Mouse (Mus musculus) liver, embryonic 16.5 days (tissue): ENCODE data around the gene Mylpf. TPM values are rescaled to one million over a fixed set of nuclear protein-coding genes. Genes with fewer than 3 reads are reported as not detected.
"Not testable (repeated sequence)": the region's sequence is repeated elsewhere in the genome, so short reads cannot be mapped to it uniquely, and the experiment has no call there.

ENCODE experiments used
- ATAC-seq: fragments of 200-750 bp; cut with Nextera tagmentation; 2 replicates; pipeline ENCODE4 v1.8.0; 2017; ENCODE audit warnings: low read depth, mild to moderate bottlenecking, moderate number of reproducible peaks, moderate library complexity
- H3K27ac ChIP-seq: fragments of 300-500 bp; sonication (generic); 2 replicates; pipeline ENCODE4 v1.5.1; 2014; ENCODE audit warnings: mild to moderate bottlenecking, low read length
- H3K27me3 ChIP-seq: fragments of 300-500 bp; sonication (generic); 2 replicates; pipeline ENCODE4 v1.6.1; 2014; ENCODE audit warnings: low read depth, low read length, mixed read lengths; ENCODE audit not compliant: control insufficient read depth, insufficient read depth
- H3K36me3 ChIP-seq: fragments of 300-500 bp; sonication (generic); 2 replicates; pipeline ENCODE4 v1.6.1; 2014; ENCODE audit warnings: mild to moderate bottlenecking; ENCODE audit not compliant: control insufficient read depth, insufficient read depth
- H3K4me1 ChIP-seq: fragments of 300-500 bp; sonication (generic); 2 replicates; pipeline ENCODE4 v1.6.1; 2014; ENCODE audit warnings: low read depth, low read length, mixed read lengths; ENCODE audit not compliant: control insufficient read depth
- H3K4me2 ChIP-seq: fragments of 300-500 bp; sonication (generic); 2 replicates; pipeline ENCODE4 v1.6.1; 2014; ENCODE audit warnings: low read depth, low read length, mixed read lengths
- H3K4me3 ChIP-seq: fragments of 300-500 bp; sonication (generic); 2 replicates; pipeline ENCODE4 v1.5.1; 2014; ENCODE audit warnings: low read depth, mild to moderate bottlenecking, low read length
- H3K9ac ChIP-seq: fragments of 300-500 bp; sonication (generic); 2 replicates; pipeline ENCODE4 v1.6.1; 2014; ENCODE audit warnings: low read depth, low read length
- H3K9me3 ChIP-seq: fragments of 300-500 bp; sonication (generic); replicated peaks from 2 replicates; pipeline ENCODE4 v1.6.1; 2016; ENCODE audit warnings: low read length; ENCODE audit not compliant: control insufficient read depth
- WGBS: fragments of 180-500 bp; shearing (Covaris S2); extraction: QIAGEN DNeasy Blood & Tissue Kit; methylation state at CpG from one replicate; pipeline ENCODE4 v1.1.7; 2014; ENCODE audit not compliant: insufficient replicate concordance; 5-methylcytosine and 5-hydroxymethylcytosine counted together
- polyA plus RNA-seq: library from polyadenylated mRNA; unstranded; fragments of >200 nt; fragmentation: Nextera tagmentation; extraction: Ambion mirVana; gene quantifications from 2 replicates; pipeline ENCODE4 v1.2.1, GENCODE M21; 2015

Gene Mylpf
- polyA plus RNA-seq: 61.0 and 92.3 TPM in 2 replicates

DNA sequence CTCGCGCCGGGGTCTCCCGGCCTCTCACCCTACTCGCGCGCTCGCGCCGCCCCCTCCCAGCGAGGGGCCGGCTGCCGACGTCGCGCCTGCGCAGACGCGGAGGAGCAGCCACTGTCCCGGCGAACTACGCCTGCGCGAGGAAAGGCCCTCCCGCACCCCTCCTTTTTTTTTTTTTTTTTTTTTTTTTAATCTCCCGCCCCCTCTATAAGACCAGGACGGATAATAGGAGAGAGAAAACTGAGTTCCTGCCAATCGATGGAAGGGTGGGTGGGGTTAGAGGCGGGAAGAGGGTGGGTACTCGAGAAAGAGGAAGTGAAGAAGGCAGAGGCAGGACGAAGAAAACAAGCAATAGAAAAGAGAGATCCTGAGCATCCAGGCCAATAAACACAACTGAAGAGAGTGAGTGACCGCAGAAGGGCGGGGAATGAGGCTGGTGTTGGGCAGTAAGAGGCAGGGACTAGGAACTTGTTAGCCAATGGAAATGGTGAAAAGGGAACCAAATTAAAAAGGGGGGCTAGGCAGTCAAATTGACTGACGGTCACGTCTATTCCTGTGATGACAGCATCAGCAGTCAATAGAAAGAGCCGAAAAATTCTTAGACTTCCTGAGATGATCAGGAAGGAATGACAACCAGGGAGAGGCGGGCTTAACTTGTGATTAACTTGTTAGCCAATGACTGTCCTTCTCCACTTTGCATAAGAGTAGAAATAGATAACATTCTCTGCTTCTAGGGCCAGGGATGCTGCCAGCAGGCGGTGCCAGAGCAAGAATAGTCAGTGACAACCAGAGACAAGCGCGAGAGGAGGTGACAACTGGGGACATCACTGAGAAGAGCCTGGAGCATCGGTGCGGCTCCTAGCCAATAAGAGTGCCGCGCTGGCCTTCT, at the start of gene Mylpf:
Gene Mylpf, plus strand, starts transcription at position 338 of the 886 bp plus-strand sequence.
- no peaks in the 10 kb centered on the region for H3K27me3 ChIP-seq
- peaks cover 35% of the 10 kb centered on the region for H3K4me1 ChIP-seq
- H3K4me2 ChIP-seq: peak within 1 kb of the TSS; percentile 69
- H3K9ac ChIP-seq: peak within 1 kb of the TSS; percentile 97
- H3K9me3 ChIP-seq: no peaks in the 10 kb centered on the region
- H3K27ac ChIP-seq: peak within 1 kb of the TSS; percentile 99
- H3K36me3 ChIP-seq: peaks cover 5% of the 10 kb centered on the region
- ATAC-seq: peak; percentile 85
- WGBS: under 1% methylated on average over 37 of the region's 44 CpGs
- peak within 1 kb of the TSS; percentile 85 for H3K4me3 ChIP-seq

DNA sequence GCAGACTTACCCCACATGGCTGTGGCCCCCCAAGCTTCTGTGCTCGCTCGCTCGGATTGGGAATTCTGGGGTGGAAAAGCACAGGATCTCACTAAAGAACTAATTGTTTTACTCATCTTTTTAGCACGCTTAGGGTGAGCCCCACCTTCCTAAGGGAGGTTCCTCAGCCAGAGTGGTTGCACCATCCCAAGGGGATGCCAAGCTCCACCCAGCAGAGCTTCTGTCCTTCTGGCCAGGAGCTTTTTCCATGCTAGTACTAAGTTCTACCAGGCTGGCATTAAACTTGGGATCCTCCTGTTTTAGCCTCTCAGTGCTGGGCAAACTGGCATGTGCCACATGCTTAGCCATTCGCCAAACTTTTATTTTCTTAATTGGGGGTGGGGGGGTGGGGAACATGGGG, 46.1 kb upstream of the Mylpf start:
- H3K27me3 ChIP-seq: no peaks in the 10 kb centered on the region
- H3K9me3 ChIP-seq: no peaks in the 10 kb centered on the region
- H3K4me3 ChIP-seq: no peak overlapping the region
- WGBS: 68% methylated on average over 5 of the region's 5 CpGs
- H3K4me1 ChIP-seq: peaks cover 2% of the 10 kb centered on the region
- no peak overlapping the region for H3K9ac ChIP-seq
- no peaks in the 10 kb centered on the region for H3K36me3 ChIP-seq
- no peak for ATAC-seq
- H3K4me2 ChIP-seq: no peak overlapping the region
- no peak overlapping the region for H3K27ac ChIP-seq

DNA sequence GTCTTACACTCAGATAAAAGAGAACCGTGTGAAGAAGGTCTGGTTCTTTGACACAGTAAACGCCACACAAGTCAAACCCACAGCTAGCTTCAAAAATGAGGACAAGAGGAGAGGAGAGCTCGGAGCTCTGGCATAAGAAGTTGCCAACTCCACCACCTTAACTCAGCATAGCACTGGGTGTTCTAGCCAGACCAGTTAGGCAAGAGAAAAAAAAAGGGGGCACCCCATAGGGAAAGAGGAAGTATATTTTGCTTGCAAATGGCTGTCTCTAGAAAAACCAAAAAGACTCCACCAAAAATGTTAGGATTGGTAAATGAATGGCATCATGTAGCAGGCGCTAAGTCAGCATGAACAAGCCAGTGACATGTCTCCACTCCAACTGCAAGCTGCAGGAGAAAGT, 44.7 kb upstream of the Mylpf start:
- H3K4me2 ChIP-seq: no peak overlapping the region
- H3K27ac ChIP-seq: no peak overlapping the region
- no peak overlapping the region for H3K9ac ChIP-seq
- WGBS: 68% methylated on average over 4 of the region's 4 CpGs
- H3K9me3 ChIP-seq: no peaks in the 10 kb centered on the region
- no peaks in the 10 kb centered on the region; the same call in none of the 2 replicates for H3K4me1 ChIP-seq
- no peak overlapping the region for H3K4me3 ChIP-seq
- H3K36me3 ChIP-seq: no peaks in the 10 kb centered on the region
- H3K27me3 ChIP-seq: no peaks in the 10 kb centered on the region
- ATAC-seq: no peak

DNA sequence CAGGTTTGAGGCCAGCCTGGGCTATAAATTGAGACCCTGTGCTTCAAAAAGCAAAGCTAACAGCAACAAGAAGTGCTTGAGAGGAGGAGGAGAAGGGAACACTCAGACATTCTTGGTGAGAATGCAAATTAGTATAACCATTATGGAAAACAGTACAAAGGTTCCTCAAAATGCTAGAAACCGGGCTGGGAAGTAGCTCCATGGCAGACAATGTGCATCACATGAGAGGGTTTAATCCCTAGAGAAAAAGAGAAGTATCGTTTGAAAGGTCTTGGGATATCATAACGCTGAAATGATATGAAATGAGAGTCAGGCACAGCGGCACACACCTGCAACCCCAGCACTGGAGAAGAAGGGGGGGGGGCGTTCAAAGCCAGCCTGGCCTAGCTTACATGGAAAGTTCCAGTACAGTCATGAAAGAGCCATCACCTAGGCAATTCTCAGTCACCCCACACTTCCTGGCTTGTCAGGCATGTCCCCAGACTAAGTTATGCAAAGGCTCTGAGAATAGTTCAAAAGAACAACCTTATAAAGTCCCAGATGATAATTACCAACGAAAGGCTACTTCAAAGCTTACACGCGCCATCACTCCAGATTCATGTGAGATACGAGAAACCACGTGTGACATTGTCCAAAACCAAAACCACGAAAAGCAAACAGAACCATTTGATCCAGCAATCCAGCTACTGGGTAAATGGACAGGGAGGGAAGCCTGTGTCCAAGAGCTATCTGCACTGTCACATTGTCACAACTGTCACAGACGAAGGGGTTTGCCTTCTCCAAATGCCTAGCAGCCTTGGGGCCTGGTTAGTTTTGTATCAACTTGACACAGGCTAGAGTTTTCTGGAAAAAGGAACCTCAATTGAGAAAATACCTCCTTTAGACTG, 42.8 kb upstream of the Mylpf start:
- H3K27me3 ChIP-seq: no peaks in the 10 kb centered on the region
- no peak overlapping the region for H3K9ac ChIP-seq
- H3K9me3 ChIP-seq: no peaks in the 10 kb centered on the region
- no peak overlapping the region for H3K4me2 ChIP-seq
- ATAC-seq: no peak
- no peaks in the 10 kb centered on the region for H3K36me3 ChIP-seq
- no peaks in the 10 kb centered on the region; the same call in none of the 2 replicates for H3K4me1 ChIP-seq
- H3K4me3 ChIP-seq: no peak overlapping the region
- H3K27ac ChIP-seq: no peak overlapping the region
- WGBS: 62% methylated on average over 12 of the region's 12 CpGs

DNA sequence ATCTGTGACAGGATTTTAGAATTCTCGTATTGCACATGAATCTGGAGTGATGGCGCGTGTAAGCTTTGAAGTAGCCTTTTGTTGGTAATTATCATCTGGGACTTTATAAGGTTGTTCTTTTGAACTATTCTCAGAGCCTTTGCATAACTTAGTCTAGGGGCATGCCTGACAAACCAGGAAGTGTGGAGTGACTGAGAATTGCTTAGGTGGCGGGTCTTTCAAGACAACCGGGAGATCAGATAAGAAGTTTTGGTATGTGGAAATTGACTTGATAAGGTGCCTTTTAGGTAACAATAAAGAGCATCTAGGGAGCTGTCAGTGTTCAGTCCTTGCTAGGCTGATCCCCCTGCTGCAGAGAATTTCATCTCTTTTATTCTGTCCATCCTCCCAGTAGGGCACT, 42.2 kb upstream of the Mylpf start:
- no peak overlapping the region for H3K4me2 ChIP-seq
- H3K9me3 ChIP-seq: no peaks in the 10 kb centered on the region
- H3K9ac ChIP-seq: no peak overlapping the region
- no peaks in the 10 kb centered on the region for H3K36me3 ChIP-seq
- H3K27ac ChIP-seq: no peak overlapping the region
- no peak for ATAC-seq
- no peak overlapping the region for H3K4me3 ChIP-seq
- H3K4me1 ChIP-seq: no peaks in the 10 kb centered on the region; the same call in none of the 2 replicates
- H3K27me3 ChIP-seq: no peaks in the 10 kb centered on the region
- 63% methylated on average over 5 of the region's 5 CpGs for WGBS

DNA sequence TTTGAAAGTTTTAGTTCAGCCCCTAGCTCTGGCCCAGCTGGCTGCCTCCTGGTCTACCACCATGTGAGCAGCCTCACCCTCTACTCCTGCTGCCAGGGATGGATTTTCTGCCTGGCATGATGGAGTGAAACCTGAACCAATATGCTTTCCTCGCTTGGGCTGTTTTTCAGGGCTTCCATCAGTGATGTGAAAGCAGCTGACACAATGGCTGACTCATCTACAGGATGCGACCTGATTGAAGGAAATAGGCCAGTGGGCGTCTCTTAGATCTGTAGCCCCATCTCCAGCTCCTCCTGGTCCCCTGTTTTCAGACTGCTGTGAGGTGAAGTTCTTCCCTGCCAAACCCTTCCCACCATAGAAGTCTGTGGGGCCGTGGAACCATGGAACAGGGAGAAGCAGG, 31.8 kb upstream of the Mylpf start:
- H3K4me1 ChIP-seq: no peaks in the 10 kb centered on the region; the same call in 1 of the 2 replicates
- no peak overlapping the region for H3K4me3 ChIP-seq
- no peak overlapping the region for H3K9ac ChIP-seq
- H3K9me3 ChIP-seq: no peaks in the 10 kb centered on the region
- H3K36me3 ChIP-seq: no peaks in the 10 kb centered on the region
- H3K27ac ChIP-seq: no peak overlapping the region
- 61% methylated on average over 4 of the region's 4 CpGs for WGBS
- no peaks in the 10 kb centered on the region for H3K27me3 ChIP-seq
- no peak for ATAC-seq
- no peak overlapping the region for H3K4me2 ChIP-seq

DNA sequence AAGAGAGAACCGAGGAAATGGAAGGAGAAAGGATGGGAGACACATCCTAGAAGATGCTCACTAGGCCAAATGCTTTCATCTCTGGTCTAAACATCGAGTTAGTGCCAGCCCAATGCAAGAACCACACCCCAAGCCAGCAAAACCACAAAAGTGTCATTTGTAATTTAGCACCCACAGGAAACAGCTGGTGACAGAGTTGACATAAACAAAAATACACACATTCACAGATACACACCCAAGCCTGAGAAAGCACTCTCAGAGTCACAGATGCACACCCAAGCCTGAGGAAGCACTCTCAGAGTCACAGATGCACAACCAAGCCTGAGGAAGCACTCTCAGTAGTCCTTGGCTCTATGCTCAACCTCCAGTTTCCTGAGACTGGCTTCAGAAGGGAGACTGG, 27.9 kb upstream of the Mylpf start:
- H3K27me3 ChIP-seq: no peaks in the 10 kb centered on the region
- no peak overlapping the region for H3K9ac ChIP-seq
- H3K36me3 ChIP-seq: no peaks in the 10 kb centered on the region
- peaks cover 22% of the 10 kb centered on the region for H3K4me1 ChIP-seq
- no peaks in the 10 kb centered on the region for H3K9me3 ChIP-seq
- H3K27ac ChIP-seq: no peak overlapping the region
- ATAC-seq: no peak
- 31% methylated on average over 2 of the region's 2 CpGs for WGBS
- H3K4me2 ChIP-seq: no peak overlapping the region
- no peak overlapping the region for H3K4me3 ChIP-seq

DNA sequence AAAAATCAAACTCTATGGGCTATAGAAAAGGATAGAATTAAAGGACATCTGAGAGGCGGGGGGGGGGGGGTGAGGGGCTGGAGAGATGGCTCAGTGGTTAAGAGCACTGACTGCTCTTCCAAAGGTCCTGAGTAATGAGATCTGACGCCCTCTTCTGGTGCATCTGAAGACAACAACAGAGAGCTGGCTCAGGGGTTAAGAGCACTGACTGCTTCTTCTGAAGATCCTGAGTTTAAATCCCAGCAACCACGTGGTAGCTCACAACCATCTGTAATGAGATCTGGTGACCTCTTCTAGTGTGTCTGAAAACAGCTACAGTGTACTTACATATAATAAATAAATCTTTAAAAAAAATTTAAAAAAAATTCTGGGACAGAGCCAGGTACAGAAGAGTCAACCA, 27.0 kb upstream of the Mylpf start:
- H3K27me3 ChIP-seq, ATAC-seq, H3K4me3 ChIP-seq, H3K36me3 ChIP-seq, H3K9ac ChIP-seq, H3K27ac ChIP-seq, H3K4me2 ChIP-seq, H3K9me3 ChIP-seq: not testable (repeated sequence)
- 31% methylated on average over 3 of the region's 3 CpGs for WGBS
- H3K4me1 ChIP-seq: peaks cover 22% of the 10 kb centered on the region
